In the genomic region with DNA sequence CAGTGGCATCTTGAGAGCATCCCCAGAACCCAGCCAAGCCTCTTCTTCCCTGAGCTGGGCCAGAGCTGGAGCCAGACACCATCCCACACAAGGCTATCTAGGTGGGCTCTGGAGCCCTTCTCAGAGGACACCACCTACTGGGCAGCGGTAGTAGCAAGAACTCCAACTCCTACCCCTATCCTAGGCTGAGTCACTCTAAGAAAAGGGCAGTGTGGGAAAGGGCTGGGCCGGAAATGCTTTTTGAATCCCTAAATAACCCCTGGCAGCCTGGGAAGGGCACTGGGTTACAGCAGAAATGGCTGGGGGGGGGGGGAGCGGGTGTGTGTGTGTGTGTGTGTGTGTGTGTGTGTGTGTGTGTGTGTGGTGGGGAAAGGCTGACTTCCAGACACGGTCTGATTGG, we compare ENCODE assay signal across 11 mouse cellular contexts. TPM values are rescaled to one million over a fixed set of nuclear protein-coding genes. Genes with fewer than 3 reads are reported as not detected.
A peak's percentile ranks its signal among the peaks of the same experiment; 100 is the strongest.
DNase-seq lines count a peak whose midpoint lies in the region; ATAC-seq and TF ChIP-seq lines count a peak whose summit lies in the region.
"Had no signal": no experiment of that assay in that cellular context is flagged by ENCODE, and none has a peak within 500 bp of the region (broad histone marks: within the 10 kb centered on the region; RNA-seq: fewer than 3 reads in every experiment).

No protein-coding gene starts in this region.

- H3K27me3 ChIP-seq in kidney, adult 2 months (replicated peaks; ENCODE audit: control insufficient read depth, insufficient read depth, low read length) = no peaks in the 10 kb centered on the region
- H3K27me3 ChIP-seq in kidney, embryonic 16.5 days (ENCODE audit: insufficient read depth, low read length) = no peaks in the 10 kb centered on the region
- no peaks in the 10 kb centered on the region for H3K27me3 ChIP-seq in neural tube, embryonic 15.5 days (replicated peaks)

- DNase-seq in kidney, adult 2 months = peak; percentile 84
- peak; percentile 57 to 70 for DNase-seq in adrenal gland, postnatal 36 days
- peak; percentile 79 for DNase-seq in heart, postnatal 10 days
- DNase-seq in lung, postnatal 10 days = peak; percentile 79
- DNase-seq in urinary bladder, postnatal 10 days (ENCODE audit: low spot score) = no peak

- H3K4me3 ChIP-seq in kidney, adult 2 months (ENCODE audit: insufficient read depth, low read depth, low read length) = no peak overlapping the region
- no peak overlapping the region for H3K4me3 ChIP-seq in kidney, embryonic 16.5 days (ENCODE audit: low read length)
- no peak overlapping the region for H3K4me3 ChIP-seq in neural tube, embryonic 15.5 days (replicated peaks)

- peaks cover 4% of the 10 kb centered on the region; the same call in 1 of the 2 replicates for H3K4me1 ChIP-seq in kidney, adult 2 months (ENCODE audit: control insufficient read depth, insufficient read depth, low read length)
- 0 out of 2 replicates have a peak, but pooled peaks cover 2% of the 10 kb centered on the region for H3K4me1 ChIP-seq in kidney, embryonic 16.5 days (ENCODE audit: insufficient read depth, low read length)
- 0 out of 2 replicates have a peak, but pooled peaks cover 3% of the 10 kb centered on the region for H3K4me1 ChIP-seq in neural tube, embryonic 15.5 days

- peak overlapping the region; percentile 6; the same call in 1 of the 2 replicates for H3K27ac ChIP-seq in kidney, adult 2 months (ENCODE audit: insufficient read depth, low read depth, low read length)
- H3K27ac ChIP-seq in kidney, embryonic 16.5 days (ENCODE audit: low read length) = no peak overlapping the region
- no peak overlapping the region for H3K27ac ChIP-seq in neural tube, embryonic 15.5 days (replicated peaks)

- intact Hi-C loops in heart, postnatal 10 days (cut with DNase I) = no loop called here

- WGBS in kidney, adult 2 months = 47% methylated on average over 3 of the region's 4 CpGs
- 61% methylated on average over 3 of the region's 4 CpGs for WGBS in kidney, embryonic 16.5 days
- WGBS in neural tube, embryonic 15.5 days = 78% methylated on average over 3 of the region's 4 CpGs

- TF ChIP-seq CTCF in kidney, adult 2 months (conservative IDR thresholded peaks at IDR 0.05; ENCODE audit: insufficient read depth, insufficient read length, low read depth, low read length) = peak; percentile 31; the same call in 1 of the 2 replicates

- H3K4me2 ChIP-seq in kidney, embryonic 16.5 days (replicated peaks; ENCODE audit: low read depth, low read length) = no peak overlapping the region
- H3K4me2 ChIP-seq in neural tube, embryonic 15.5 days = no peak overlapping the region

- no peak overlapping the region for H3K9ac ChIP-seq in kidney, embryonic 16.5 days (replicated peaks; ENCODE audit: low read length)
- no peak overlapping the region for H3K9ac ChIP-seq in neural tube, embryonic 15.5 days (replicated peaks)

- no peaks in the 10 kb centered on the region for H3K9me3 ChIP-seq in kidney, embryonic 16.5 days (ENCODE audit: low read length)
- no peaks in the 10 kb centered on the region for H3K9me3 ChIP-seq in neural tube, embryonic 15.5 days (replicated peaks)

- no peaks in the 10 kb centered on the region for H3K36me3 ChIP-seq in kidney, adult 2 months (ENCODE audit: control insufficient read depth, insufficient read depth, low read length)
- H3K36me3 ChIP-seq in kidney, embryonic 16.5 days (ENCODE audit: insufficient read depth, low read length) = peaks cover 24% of the 10 kb centered on the region
- no peaks in the 10 kb centered on the region for H3K36me3 ChIP-seq in neural tube, embryonic 15.5 days

- no peak for TF ChIP-seq POLR2A in kidney, adult 2 months (IDR thresholded peaks at IDR 0.05; ENCODE audit: low read depth, low read length)

- ATAC-seq in kidney, embryonic 16.5 days (ENCODE audit: low FRiP score, low TSS enrichment) = no peak
- ATAC-seq in neural tube, embryonic 15.5 days (ENCODE audit: low FRiP score) = no peak
- no peak for ATAC-seq in CD4-positive, CD25-positive, alpha-beta regulatory T cell, adult 4 months

RNA-seq across cellular contexts. Expression of a gene that starts 8.1 kb away (rescaled TPM):
- 30.9 and 33.5 TPM in 2 replicates for polyA plus RNA-seq in kidney, adult 2 months (2012; rRNA removed)
- 36.1 and 36.2 TPM in 2 replicates for polyA plus RNA-seq in kidney, embryonic 16.5 days (2015; fragmentation: Nextera tagmentation; extraction: Ambion mirVana)
- 10 to 100 TPM; 43.9 to 58.9 TPM for total RNA-seq in adrenal gland, postnatal 36 days (2021)
- total RNA-seq in heart, postnatal 10 days (2021) = 10 to 100 TPM; 59.1 to 70.0 TPM
- polyA plus RNA-seq in neural tube, embryonic 15.5 days (2015; fragmentation: Nextera tagmentation; extraction: Ambion mirVana) = 10.8 and 14.1 TPM in 2 replicates
- polyA plus RNA-seq in CD4-positive, CD25-positive, alpha-beta regulatory T cell, adult 4 months (2017; shearing (Covaris generic)) = 1 to 10 TPM; 4.5 to 7.2 TPM

RNA-seq across cellular contexts. Expression of a gene that starts 14.6 kb away (rescaled TPM):
- 2.2 and 2.4 TPM in 2 replicates for polyA plus RNA-seq in kidney, adult 2 months (2012; rRNA removed)
- 1.3 and 1.8 TPM in 2 replicates for polyA plus RNA-seq in kidney, embryonic 16.5 days (2015; fragmentation: Nextera tagmentation; extraction: Ambion mirVana)
- total RNA-seq in adrenal gland, postnatal 36 days (2021) = 1 to 10 TPM; 1.3 to 1.9 TPM
- under 1 TPM; 0.64 to 0.77 TPM for total RNA-seq in heart, postnatal 10 days (2021)
- 3.1 and 3.3 TPM in 2 replicates for polyA plus RNA-seq in neural tube, embryonic 15.5 days (2015; fragmentation: Nextera tagmentation; extraction: Ambion mirVana)
- under 1 TPM in 1 of 2 experiments, not detected in 1; 0.40 TPM for polyA plus RNA-seq in CD4-positive, CD25-positive, alpha-beta regulatory T cell, adult 4 months (2017; shearing (Covaris generic))

RNA-seq across cellular contexts. Expression of a gene that starts 19.6 kb away (rescaled TPM):
- polyA plus RNA-seq in kidney, adult 2 months (2012; rRNA removed) = 71.2 and 88.0 TPM in 2 replicates
- 33.3 and 46.5 TPM in 2 replicates for polyA plus RNA-seq in kidney, embryonic 16.5 days (2015; fragmentation: Nextera tagmentation; extraction: Ambion mirVana)
- total RNA-seq in adrenal gland, postnatal 36 days (2021) = 10 to 100 TPM; 68.1 to 87.1 TPM
- total RNA-seq in heart, postnatal 10 days (2021) = 10 to 100 TPM; 81.1 to 88.5 TPM
- 86.8 and 142 TPM in 2 replicates for polyA plus RNA-seq in neural tube, embryonic 15.5 days (2015; fragmentation: Nextera tagmentation; extraction: Ambion mirVana)
- polyA plus RNA-seq in CD4-positive, CD25-positive, alpha-beta regulatory T cell, adult 4 months (2017; shearing (Covaris generic)) = 100 to 1,000 TPM; 339 to 391 TPM

RNA-seq across cellular contexts. Expression of a gene that starts 21.4 kb away (rescaled TPM):
- 0.05 and 0.10 TPM in 2 replicates for polyA plus RNA-seq in kidney, adult 2 months (2012; rRNA removed)
- not detected in 2 replicates for polyA plus RNA-seq in kidney, embryonic 16.5 days (2015; fragmentation: Nextera tagmentation; extraction: Ambion mirVana)
- total RNA-seq in adrenal gland, postnatal 36 days (2021) = not detected
- total RNA-seq in heart, postnatal 10 days (2021) = not detected
- polyA plus RNA-seq in neural tube, embryonic 15.5 days (2015; fragmentation: Nextera tagmentation; extraction: Ambion mirVana) = not detected in 2 replicates
- polyA plus RNA-seq in CD4-positive, CD25-positive, alpha-beta regulatory T cell, adult 4 months (2017; shearing (Covaris generic)) = not detected
- polyA plus RNA-seq: cortical plate, adult 2 months; intestine, embryonic 14.5 days; limb, embryonic 11.5 days had no signal

RNA-seq across cellular contexts. Expression of a gene that starts 24.2 kb away (rescaled TPM):
- 1.0 and 1.5 TPM in 2 replicates for polyA plus RNA-seq in kidney, adult 2 months (2012; rRNA removed)
- 0.82 and 1.8 TPM in 2 replicates for polyA plus RNA-seq in kidney, embryonic 16.5 days (2015; fragmentation: Nextera tagmentation; extraction: Ambion mirVana)
- under 1 TPM; 0.66 to 0.76 TPM for total RNA-seq in adrenal gland, postnatal 36 days (2021)
- under 1 TPM; 0.35 to 0.48 TPM for total RNA-seq in heart, postnatal 10 days (2021)
- 3.2 and 3.5 TPM in 2 replicates for polyA plus RNA-seq in neural tube, embryonic 15.5 days (2015; fragmentation: Nextera tagmentation; extraction: Ambion mirVana)
- 1 to 10 TPM; 1.6 to 3.6 TPM for polyA plus RNA-seq in CD4-positive, CD25-positive, alpha-beta regulatory T cell, adult 4 months (2017; shearing (Covaris generic))
